Mouse (Mus musculus): ENCODE data around the gene Senp6. TPM values are rescaled to one million over a fixed set of nuclear protein-coding genes. Genes with fewer than 3 reads are reported as not detected.

The Senp6 gene
- polyA plus RNA-seq, 1 experiment, result 43.4 TPM

GRCm38 (mm10) chr9:80163126-80163723, 96.5 kb downstream of the Senp6 start:
- no peak for TF ChIP-seq POLR2A (IDR thresholded peaks at IDR 0.05; ENCODE audit: borderline replicate concordance, control insufficient read depth, low read depth, low read length)
- TF ChIP-seq CTCF (IDR thresholded peaks at IDR 0.05; ENCODE audit: control insufficient read depth, insufficient read depth, low read length), result no peak
- Histone ChIP-seq H3K4me1 (ENCODE audit: control insufficient read depth, insufficient read depth, low read length) (no peaks in the 10 kb centered on the region; the same call in 1 of the 2 replicates), H3K4me3 (replicated peaks; ENCODE audit: control insufficient read depth, low read depth, low read length) (no peak overlapping the region), H3K27ac (ENCODE audit: control insufficient read depth, insufficient read depth, low read depth, low read length, poor library complexity) (no peak overlapping the region)
- 22% methylated on average over 4 of the region's 4 CpGs for WGBS

- 4% methylated on average over 13 of the region's 13 CpGs for WGBS
- Histone ChIP-seq H3K4me3 (replicated peaks; ENCODE audit: control insufficient read depth, low read depth, low read length) (peak overlapping the region; percentile 58), H3K27ac (ENCODE audit: control insufficient read depth, insufficient read depth, low read depth, low read length, poor library complexity) (no peak overlapping the region)
Measured at GRCm38 (mm10) chr9:80164191-80164590, 97.5 kb downstream of the Senp6 start.

GRCm38 (mm10) chr9:80164611-80165474, 98.1 kb downstream of the Senp6 start, which contains the start of gene Myo6:
TSS of gene Myo6 (plus strand) at chr9:80165031.
- no peaks in the 10 kb centered on the region; the same call in 1 of the 2 replicates for H3K4me1 ChIP-seq (ENCODE audit: control insufficient read depth, insufficient read depth, low read length)
- TF ChIP-seq CTCF (IDR thresholded peaks at IDR 0.05; ENCODE audit: control insufficient read depth, insufficient read depth, low read length) (no peak), POLR2A (IDR thresholded peaks at IDR 0.05; ENCODE audit: borderline replicate concordance, control insufficient read depth, low read depth, low read length) (peak; percentile 27; the same call in 1 of the 2 replicates)
- no peak within 1 kb of the TSS; the same call in 1 of the 2 replicates for H3K27ac ChIP-seq (ENCODE audit: control insufficient read depth, insufficient read depth, low read depth, low read length, poor library complexity)
- H3K4me3 ChIP-seq (replicated peaks; ENCODE audit: control insufficient read depth, low read depth, low read length), result peak within 1 kb of the TSS; percentile 64
- WGBS, result 2% methylated on average over 68 of the region's 69 CpGs

More at GRCm38 (mm10) chr9:80164191-80164590, 97.5 kb downstream of the Senp6 start:
- no peak for TF ChIP-seq POLR2A (IDR thresholded peaks at IDR 0.05; ENCODE audit: borderline replicate concordance, control insufficient read depth, low read depth, low read length)
- TF ChIP-seq CTCF (IDR thresholded peaks at IDR 0.05; ENCODE audit: control insufficient read depth, insufficient read depth, low read length), result no peak
- no peaks in the 10 kb centered on the region; the same call in 1 of the 2 replicates for H3K4me1 ChIP-seq (ENCODE audit: control insufficient read depth, insufficient read depth, low read length)

- TF ChIP-seq POLR2A (IDR thresholded peaks at IDR 0.05; ENCODE audit: borderline replicate concordance, control insufficient read depth, low read depth, low read length), result no peak
- no peak for TF ChIP-seq CTCF (IDR thresholded peaks at IDR 0.05; ENCODE audit: control insufficient read depth, insufficient read depth, low read length)
- H3K27ac ChIP-seq (ENCODE audit: control insufficient read depth, insufficient read depth, low read depth, low read length, poor library complexity), result no peak overlapping the region
- H3K4me1 ChIP-seq (ENCODE audit: control insufficient read depth, insufficient read depth, low read length), result no peaks in the 10 kb centered on the region; the same call in 1 of the 2 replicates
- H3K4me3 ChIP-seq (replicated peaks; ENCODE audit: control insufficient read depth, low read depth, low read length), result no peak overlapping the region
- 41% methylated on average over 9 of the region's 9 CpGs for WGBS
Measured at GRCm38 (mm10) chr9:80165690-80166089, 99.0 kb downstream of the Senp6 start.

- TF ChIP-seq POLR2A (IDR thresholded peaks at IDR 0.05; ENCODE audit: borderline replicate concordance, control insufficient read depth, low read depth, low read length) (no peak), CTCF (IDR thresholded peaks at IDR 0.05; ENCODE audit: control insufficient read depth, insufficient read depth, low read length) (no peak)
- no peak overlapping the region for H3K27ac ChIP-seq (ENCODE audit: control insufficient read depth, insufficient read depth, low read depth, low read length, poor library complexity)
- WGBS, result 80% methylated on average over 6 of the region's 6 CpGs
- H3K4me3 ChIP-seq (replicated peaks; ENCODE audit: control insufficient read depth, low read depth, low read length), result no peak overlapping the region
- no peaks in the 10 kb centered on the region; the same call in 1 of the 2 replicates for H3K4me1 ChIP-seq (ENCODE audit: control insufficient read depth, insufficient read depth, low read length)
Measured at GRCm38 (mm10) chr9:80166425-80166824, 99.7 kb downstream of the Senp6 start.

- TF ChIP-seq POLR2A (IDR thresholded peaks at IDR 0.05; ENCODE audit: borderline replicate concordance, control insufficient read depth, low read depth, low read length), result no peak
- no peak for TF ChIP-seq CTCF (IDR thresholded peaks at IDR 0.05; ENCODE audit: control insufficient read depth, insufficient read depth, low read length)
- no peak overlapping the region for H3K4me3 ChIP-seq (replicated peaks; ENCODE audit: control insufficient read depth, low read depth, low read length)
- 78% methylated on average over 4 of the region's 4 CpGs for WGBS
- no peaks in the 10 kb centered on the region; the same call in 1 of the 2 replicates for H3K4me1 ChIP-seq (ENCODE audit: control insufficient read depth, insufficient read depth, low read length)
- no peak overlapping the region for H3K27ac ChIP-seq (ENCODE audit: control insufficient read depth, insufficient read depth, low read depth, low read length, poor library complexity)
Measured at GRCm38 (mm10) chr9:80167089-80167488, 100.4 kb downstream of the Senp6 start.

GRCm38 (mm10) chr9:80169551-80169950, 102.8 kb downstream of the Senp6 start:
- H3K4me3 ChIP-seq (replicated peaks; ENCODE audit: control insufficient read depth, low read depth, low read length), result no peak overlapping the region
- no peaks in the 10 kb centered on the region; the same call in 1 of the 2 replicates for H3K4me1 ChIP-seq (ENCODE audit: control insufficient read depth, insufficient read depth, low read length)
- 89% methylated on average over 9 of the region's 9 CpGs for WGBS
- TF ChIP-seq POLR2A (IDR thresholded peaks at IDR 0.05; ENCODE audit: borderline replicate concordance, control insufficient read depth, low read depth, low read length), result no peak
- TF ChIP-seq CTCF (IDR thresholded peaks at IDR 0.05; ENCODE audit: control insufficient read depth, insufficient read depth, low read length), result no peak
- H3K27ac ChIP-seq (ENCODE audit: control insufficient read depth, insufficient read depth, low read depth, low read length, poor library complexity), result no peak overlapping the region

- Histone ChIP-seq H3K27ac (ENCODE audit: control insufficient read depth, insufficient read depth, low read depth, low read length, poor library complexity) (no peak overlapping the region), H3K4me3 (replicated peaks; ENCODE audit: control insufficient read depth, low read depth, low read length) (no peak overlapping the region), H3K4me1 (ENCODE audit: control insufficient read depth, insufficient read depth, low read length) (no peaks in the 10 kb centered on the region; the same call in 1 of the 2 replicates)
- no peak for TF ChIP-seq POLR2A (IDR thresholded peaks at IDR 0.05; ENCODE audit: borderline replicate concordance, control insufficient read depth, low read depth, low read length)
- TF ChIP-seq CTCF (IDR thresholded peaks at IDR 0.05; ENCODE audit: control insufficient read depth, insufficient read depth, low read length), result no peak
Measured at GRCm38 (mm10) chr9:80171241-80171640, 104.5 kb downstream of the Senp6 start.
